Mouse (Mus musculus) heart, embryonic 11.5 days (tissue): ENCODE results near the gene Camsap2. TPM values are rescaled to one million over a fixed set of nuclear protein-coding genes. Genes with fewer than 3 reads are reported as not detected.

Source experiments
- ATAC-seq: fragments of 200-750 bp; cut with Nextera tagmentation; replicated peaks from 2 replicates; pipeline ENCODE4 v1.8.0; 2017; ENCODE audit warnings: moderate library complexity; ENCODE audit not compliant: insufficient number of reproducible peaks, low FRiP score, low TSS enrichment
- H3K27ac ChIP-seq: fragments of 300-500 bp; sonication (generic); 2 replicates; pipeline ENCODE4 v1.5.1; 2014; ENCODE audit warnings: mild to moderate bottlenecking, low read depth, low read length
- H3K27me3 ChIP-seq: fragments of 300-500 bp; sonication (generic); 2 replicates; pipeline ENCODE4 v1.6.1; 2014; ENCODE audit warnings: mild to moderate bottlenecking, low read length, mixed read lengths; ENCODE audit not compliant: control insufficient read depth, insufficient read depth
- H3K36me3 ChIP-seq: fragments of 300-500 bp; sonication (generic); 2 replicates; pipeline ENCODE4 v1.6.1; 2014; ENCODE audit warnings: mild to moderate bottlenecking, low read length, moderate library complexity, mixed read lengths; ENCODE audit not compliant: control insufficient read depth, insufficient read depth
- H3K4me1 ChIP-seq: fragments of 300-500 bp; sonication (generic); 2 replicates; pipeline ENCODE4 v1.6.1; 2014; ENCODE audit warnings: low read length; ENCODE audit not compliant: control insufficient read depth, insufficient read depth
- H3K4me2 ChIP-seq: fragments of 300-500 bp; sonication (generic); 2 replicates; pipeline ENCODE4 v1.6.1; 2014; ENCODE audit warnings: mild to moderate bottlenecking, moderate library complexity
- H3K4me3 ChIP-seq: fragments of 300-500 bp; sonication (generic); 2 replicates; pipeline ENCODE4 v1.5.1; 2014; ENCODE audit warnings: low read depth, low read length
- H3K9ac ChIP-seq: fragments of 300-500 bp; sonication (generic); 2 replicates; pipeline ENCODE4 v1.6.1; 2014; ENCODE audit warnings: mild to moderate bottlenecking, low read depth, low read length, moderate library complexity
- H3K9me3 ChIP-seq: fragments of 300-500 bp; sonication (generic); replicated peaks from 2 replicates; pipeline ENCODE4 v1.6.1; 2016; ENCODE audit warnings: low read length; ENCODE audit not compliant: control insufficient read depth
- WGBS: fragments of 180-500 bp; shearing (Covaris S2); extraction: QIAGEN DNeasy Blood & Tissue Kit; methylation state at CpG from one replicate; pipeline ENCODE4 v1.1.7; 2014; ENCODE audit not compliant: insufficient replicate concordance; 5-methylcytosine and 5-hydroxymethylcytosine counted together
- polyA plus RNA-seq: library from polyadenylated mRNA; unstranded; fragments of >200 nt; fragmentation: Nextera tagmentation; extraction: Ambion mirVana; gene quantifications from 2 replicates; pipeline ENCODE4 v1.2.1, GENCODE M21; 2014

Camsap2 gene
- 11.3 and 12.4 TPM in 2 replicates for polyA plus RNA-seq

DNA sequence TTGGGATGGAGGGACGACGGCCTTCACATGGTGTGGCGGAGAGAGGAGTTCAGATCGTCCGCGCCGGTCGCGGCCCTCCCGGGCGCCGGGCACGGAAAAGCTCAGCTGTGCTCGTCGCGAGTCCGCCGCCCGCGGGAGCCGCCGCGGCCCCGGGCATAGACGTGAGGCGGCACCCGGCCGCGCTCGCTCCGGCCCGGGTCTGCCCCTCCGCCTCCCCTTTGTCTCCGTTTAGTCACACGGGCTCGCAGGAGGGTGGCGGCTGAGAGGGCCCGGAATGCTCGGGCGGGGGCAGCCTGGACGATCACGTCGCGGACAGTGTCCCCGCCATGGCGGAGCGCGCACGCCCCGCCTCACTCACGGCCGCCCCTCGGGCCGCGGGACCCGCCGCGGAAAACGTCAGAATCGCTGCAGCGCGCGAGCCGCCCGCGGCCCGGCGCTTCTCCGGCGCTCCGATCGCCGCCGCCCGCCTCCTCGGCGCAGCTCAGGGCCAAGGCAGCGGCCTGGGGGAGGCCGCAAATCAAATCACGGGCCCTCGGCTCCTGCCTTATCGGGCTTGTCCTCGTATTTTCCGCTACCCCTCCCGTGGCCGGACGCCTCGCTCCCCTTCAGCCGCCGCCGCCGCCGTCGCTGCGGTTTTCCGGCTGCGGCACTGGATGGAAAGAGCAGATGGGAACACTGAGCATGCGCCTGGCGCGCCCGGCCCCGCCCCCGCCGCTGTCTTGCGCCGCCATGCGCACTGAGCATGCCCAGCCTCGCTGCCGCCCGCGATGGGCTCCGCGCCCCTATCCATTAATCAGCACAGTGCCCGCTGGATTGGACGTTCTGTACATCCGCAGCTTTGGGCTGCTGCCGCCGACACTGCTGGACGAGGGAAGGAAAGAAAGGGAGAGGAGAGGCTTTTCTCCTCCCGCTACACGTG lies at the start of gene Camsap2:
Gene Camsap2 (minus strand): TSS at position 651 of the 919 bp plus-strand sequence.
- no peaks in the 10 kb centered on the region for H3K9me3 ChIP-seq
- under 1% methylated on average over 113 of the region's 121 CpGs for WGBS
- peak; percentile 94 for ATAC-seq
- H3K36me3 ChIP-seq, result no peaks in the 10 kb centered on the region
- peak within 1 kb of the TSS; percentile 64 for H3K4me2 ChIP-seq
- peaks cover 9% of the 10 kb centered on the region for H3K4me1 ChIP-seq
- H3K4me3 ChIP-seq, result peak within 1 kb of the TSS; percentile 94
- no peaks in the 10 kb centered on the region for H3K27me3 ChIP-seq
- peak within 1 kb of the TSS; percentile 95 for H3K27ac ChIP-seq
- peak within 1 kb of the TSS; percentile 92 for H3K9ac ChIP-seq

DNA sequence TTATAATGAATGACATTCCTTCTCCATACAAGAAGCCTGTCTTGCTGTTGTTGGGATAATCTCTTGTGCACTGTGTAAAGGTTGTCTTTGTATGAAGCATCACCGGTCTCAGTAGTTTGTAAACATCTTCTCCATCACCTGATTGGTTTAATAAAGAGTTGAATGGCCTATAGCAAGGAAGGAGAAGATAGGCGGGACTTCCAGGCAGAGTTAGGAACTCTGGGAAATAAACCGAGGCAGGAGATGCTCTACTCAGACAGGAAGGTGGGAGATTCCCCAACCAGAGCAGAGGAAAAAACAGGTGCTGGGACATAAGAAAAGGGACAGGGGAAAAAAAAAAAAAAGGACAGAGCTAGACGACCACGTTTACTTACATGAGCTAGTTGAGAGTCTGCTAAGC lies 49.2 kb upstream of the Camsap2 start:
- H3K27ac ChIP-seq, result no peak overlapping the region
- no peaks in the 10 kb centered on the region for H3K27me3 ChIP-seq
- ATAC-seq, result no peak
- H3K9me3 ChIP-seq, result no peaks in the 10 kb centered on the region
- H3K4me2 ChIP-seq, result peak overlapping the region; percentile 31
- H3K36me3 ChIP-seq, result no peaks in the 10 kb centered on the region
- WGBS, result 35% methylated on average over 5 of the region's 5 CpGs
- H3K4me3 ChIP-seq, result no peak overlapping the region; the same call in 1 of the 2 replicates
- H3K4me1 ChIP-seq, result no peaks in the 10 kb centered on the region
- no peak overlapping the region for H3K9ac ChIP-seq

DNA sequence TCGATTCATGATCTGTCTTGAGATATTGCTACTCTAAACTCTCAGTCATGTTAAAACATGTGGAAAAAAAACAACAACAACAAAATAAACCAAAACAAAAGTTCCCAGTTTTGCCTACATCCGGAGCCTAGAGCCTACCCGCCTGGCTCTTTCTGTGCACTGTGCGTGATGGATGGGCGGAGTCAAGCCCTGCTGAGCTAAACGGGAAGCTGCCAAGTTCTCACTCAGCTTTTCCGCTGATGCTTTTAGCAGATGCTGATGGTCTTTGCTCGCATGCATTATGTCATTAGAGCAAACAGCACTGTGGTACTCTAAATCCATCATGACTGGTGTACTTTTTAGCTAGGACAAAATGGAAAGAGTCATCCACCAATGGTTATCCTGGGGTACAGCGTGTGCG lies 48.6 kb upstream of the Camsap2 start:
- no peak overlapping the region for H3K9ac ChIP-seq
- no peaks in the 10 kb centered on the region for H3K9me3 ChIP-seq
- no peaks in the 10 kb centered on the region for H3K27me3 ChIP-seq
- no peak overlapping the region for H3K4me3 ChIP-seq
- H3K27ac ChIP-seq, result no peak overlapping the region
- ATAC-seq, result no peak
- peak overlapping the region; percentile 31 for H3K4me2 ChIP-seq
- 40% methylated on average over 10 of the region's 10 CpGs for WGBS
- no peaks in the 10 kb centered on the region for H3K36me3 ChIP-seq
- no peaks in the 10 kb centered on the region for H3K4me1 ChIP-seq

DNA sequence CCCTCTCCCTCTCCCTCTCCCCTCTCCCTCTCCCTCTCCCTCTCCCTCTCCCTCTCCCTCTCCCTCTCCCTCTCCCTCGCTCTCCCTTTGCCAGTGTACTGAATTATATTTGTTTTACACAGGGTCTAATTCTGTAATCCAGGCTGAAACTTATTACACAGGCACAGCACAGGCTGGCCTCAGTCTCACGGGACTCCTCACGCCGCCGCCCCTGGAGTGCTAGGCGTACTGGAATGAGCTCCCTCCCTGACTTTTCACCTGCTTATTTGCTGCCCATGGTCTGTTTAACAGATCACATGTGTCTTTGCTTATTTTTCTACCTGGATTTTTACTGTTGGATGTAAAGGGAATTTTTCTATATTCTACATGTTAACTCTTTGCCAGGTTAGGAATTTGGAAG lies 41.0 kb upstream of the Camsap2 start:
- H3K9me3 ChIP-seq, result no peaks in the 10 kb centered on the region
- no peaks in the 10 kb centered on the region for H3K36me3 ChIP-seq
- 47% methylated on average over 5 of the region's 6 CpGs for WGBS
- no peak overlapping the region for H3K27ac ChIP-seq
- ATAC-seq, result no peak
- no peak overlapping the region for H3K4me2 ChIP-seq
- no peaks in the 10 kb centered on the region for H3K4me1 ChIP-seq
- H3K27me3 ChIP-seq, result no peaks in the 10 kb centered on the region
- no peak overlapping the region for H3K9ac ChIP-seq
- no peak overlapping the region for H3K4me3 ChIP-seq

DNA sequence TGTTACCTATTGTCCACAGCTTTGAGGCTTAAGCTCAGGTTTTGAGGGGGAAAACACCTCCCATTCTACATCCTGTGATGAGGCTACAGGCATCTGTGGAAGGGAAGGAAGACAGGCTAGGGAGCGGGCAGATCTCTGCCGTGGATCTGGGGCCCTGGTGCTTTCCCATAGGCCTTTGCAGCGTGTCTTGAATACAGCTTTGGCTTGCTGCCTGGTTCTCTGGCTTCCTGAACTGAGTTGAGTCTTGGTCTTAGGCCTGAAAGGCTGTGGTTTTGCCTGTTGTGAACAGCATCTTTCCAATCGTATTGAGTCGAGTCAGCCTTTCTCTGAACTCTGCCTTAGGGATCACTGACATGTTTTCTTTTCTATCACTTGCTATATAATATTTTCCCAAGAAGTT lies 35.7 kb upstream of the Camsap2 start:
- no peak overlapping the region for H3K4me2 ChIP-seq
- 74% methylated on average over 5 of the region's 5 CpGs for WGBS
- ATAC-seq, result no peak
- no peak overlapping the region for H3K9ac ChIP-seq
- no peaks in the 10 kb centered on the region for H3K9me3 ChIP-seq
- H3K4me1 ChIP-seq, result no peaks in the 10 kb centered on the region
- H3K27me3 ChIP-seq, result no peaks in the 10 kb centered on the region
- no peaks in the 10 kb centered on the region for H3K36me3 ChIP-seq
- H3K4me3 ChIP-seq, result no peak overlapping the region
- no peak overlapping the region for H3K27ac ChIP-seq

DNA sequence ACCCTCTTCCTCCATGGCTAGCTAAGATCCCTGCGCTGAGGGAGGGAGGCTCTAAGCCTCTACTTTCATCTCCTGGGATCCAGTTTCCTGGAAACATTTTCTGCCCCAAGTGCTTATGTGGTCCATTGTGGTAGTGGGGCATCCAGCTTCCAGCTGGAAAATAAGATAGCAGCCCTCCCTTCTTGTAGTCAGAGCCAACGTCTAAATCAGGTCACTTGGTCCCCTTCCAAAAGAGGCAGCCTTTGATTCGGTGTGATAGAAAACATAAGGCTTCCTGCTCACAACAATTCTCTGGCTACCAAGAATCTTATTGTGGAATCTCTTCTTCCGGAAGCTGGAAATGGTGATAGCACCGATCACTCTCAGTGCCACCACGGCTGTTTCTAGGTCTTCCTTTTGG lies 35.3 kb upstream of the Camsap2 start:
- Histone ChIP-seq H3K36me3 (no peaks in the 10 kb centered on the region), H3K27ac (no peak overlapping the region), H3K4me1 (no peaks in the 10 kb centered on the region), H3K9ac (no peak overlapping the region), H3K9me3 (no peaks in the 10 kb centered on the region), H3K4me2 (no peak overlapping the region), H3K4me3 (no peak overlapping the region), H3K27me3 (no peaks in the 10 kb centered on the region)
- no peak for ATAC-seq
- 68% methylated on average over 6 of the region's 6 CpGs for WGBS

DNA sequence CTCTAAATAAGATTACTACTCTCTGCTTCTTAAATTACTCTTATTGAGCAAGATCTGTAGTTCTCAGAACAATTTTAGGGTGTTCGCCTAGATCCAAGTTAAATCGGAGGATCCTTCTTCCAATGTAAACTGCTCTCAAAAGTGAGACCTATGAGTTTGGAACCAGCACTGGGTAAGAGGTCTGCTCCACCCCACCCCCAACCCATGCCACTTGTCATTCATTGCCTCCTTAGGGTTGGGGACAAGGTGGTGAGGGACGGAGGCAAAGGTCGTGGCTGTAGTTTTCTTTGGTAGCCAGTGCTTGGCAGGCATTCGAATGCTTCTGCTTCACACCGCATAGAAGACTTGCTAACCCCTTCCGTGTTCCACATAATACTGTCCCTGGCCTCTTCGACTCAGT lies 34.7 kb upstream of the Camsap2 start:
- ATAC-seq, result no peak
- Histone ChIP-seq H3K27me3 (no peaks in the 10 kb centered on the region), H3K4me3 (no peak overlapping the region), H3K4me2 (no peak overlapping the region), H3K9ac (no peak overlapping the region), H3K36me3 (no peaks in the 10 kb centered on the region), H3K4me1 (no peaks in the 10 kb centered on the region), H3K9me3 (no peaks in the 10 kb centered on the region), H3K27ac (no peak overlapping the region)
- 74% methylated on average over 8 of the region's 8 CpGs for WGBS

DNA sequence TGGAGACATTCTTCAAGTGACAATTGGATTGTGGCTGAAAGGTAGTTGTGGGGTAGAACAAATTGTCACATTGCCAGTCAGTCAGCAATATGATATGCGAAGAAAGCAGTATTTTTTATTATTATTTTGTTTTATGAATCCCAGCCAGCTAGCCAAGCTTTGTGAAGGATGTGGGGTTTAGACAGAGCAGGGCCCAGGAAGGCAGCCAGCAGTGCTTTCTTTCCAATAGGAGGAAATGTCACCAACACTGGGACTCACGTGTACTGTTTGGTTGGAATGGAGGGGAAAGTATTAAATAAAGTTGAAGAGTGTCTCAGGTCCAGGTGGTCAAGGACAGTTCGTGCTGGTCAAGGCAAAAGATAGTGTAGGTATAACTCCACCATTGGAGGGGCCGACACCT lies 34.3 kb upstream of the Camsap2 start:
- no peak overlapping the region for H3K4me3 ChIP-seq
- no peaks in the 10 kb centered on the region for H3K27me3 ChIP-seq
- H3K9me3 ChIP-seq, result no peaks in the 10 kb centered on the region
- H3K27ac ChIP-seq, result no peak overlapping the region
- H3K4me2 ChIP-seq, result no peak overlapping the region
- WGBS, result 77% methylated on average over 4 of the region's 4 CpGs
- ATAC-seq, result no peak
- H3K36me3 ChIP-seq, result no peaks in the 10 kb centered on the region
- H3K9ac ChIP-seq, result no peak overlapping the region
- no peaks in the 10 kb centered on the region for H3K4me1 ChIP-seq

DNA sequence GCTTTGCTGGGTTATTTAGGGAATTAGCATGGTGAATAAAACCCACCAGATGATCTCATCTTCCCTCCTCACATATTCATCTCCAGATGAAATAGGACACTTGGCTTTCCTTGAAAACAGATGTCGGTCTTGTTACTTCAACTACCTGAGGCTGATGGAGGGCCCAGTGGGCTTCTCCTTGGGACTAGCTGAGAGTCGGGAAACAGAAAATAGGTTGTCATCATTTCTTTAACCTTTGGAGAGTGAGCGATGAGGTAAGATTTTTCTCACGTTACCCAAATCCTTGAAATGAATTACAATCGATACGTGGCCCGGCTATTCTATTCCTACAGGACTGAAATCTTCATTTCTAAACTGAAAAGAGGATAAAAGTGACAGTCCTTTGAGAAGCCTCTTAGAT lies 33.4 kb upstream of the Camsap2 start:
- Histone ChIP-seq H3K4me1 (no peaks in the 10 kb centered on the region), H3K36me3 (no peaks in the 10 kb centered on the region), H3K27ac (no peak overlapping the region), H3K9me3 (no peaks in the 10 kb centered on the region), H3K4me3 (no peak overlapping the region), H3K4me2 (no peak overlapping the region), H3K9ac (no peak overlapping the region), H3K27me3 (no peaks in the 10 kb centered on the region)
- no peak for ATAC-seq
- WGBS, result 89% methylated on average over 7 of the region's 7 CpGs
